Mouse (Mus musculus) forebrain, embryonic 14.5 days (tissue): ENCODE results near the gene Gm12184. TPM values are rescaled to one million over a fixed set of nuclear protein-coding genes. Genes with fewer than 3 reads are reported as not detected.

Experiments used
- ATAC-seq: fragments of 200-750 bp; cut with Nextera tagmentation; 2 replicates; pipeline ENCODE4 v1.8.0; 2017; ENCODE audit warnings: mild to moderate bottlenecking, moderate library complexity
- DNase-seq: peaks from one replicate; pipeline ENCODE4 v3.0.0-alpha.2; 2015; ENCODE audit warnings: low spot score
- H3K27ac ChIP-seq: fragments of 300-500 bp; sonication (generic); 2 replicates; pipeline ENCODE4 v1.5.1; 2014; ENCODE audit warnings: low read depth, mild to moderate bottlenecking, control low read depth, low read length, moderate library complexity
- H3K27me3 ChIP-seq: fragments of 300-500 bp; sonication (generic); replicated peaks from 2 replicates; pipeline ENCODE4 v1.6.1; 2014; ENCODE audit warnings: low read length, control low read depth, mixed read lengths; ENCODE audit not compliant: control insufficient read depth, insufficient read depth
- H3K36me3 ChIP-seq: fragments of 300-500 bp; sonication (generic); 2 replicates; pipeline ENCODE4 v1.6.1; 2014; ENCODE audit warnings: low read length, control low read depth; ENCODE audit not compliant: control insufficient read depth, insufficient read depth
- H3K4me1 ChIP-seq: fragments of 300-500 bp; sonication (generic); 2 replicates; pipeline ENCODE4 v1.6.1; 2014; ENCODE audit warnings: antibody characterized with exemption, low read length, control low read depth; ENCODE audit not compliant: control insufficient read depth, insufficient read depth
- H3K4me2 ChIP-seq: fragments of 300-500 bp; sonication (generic); 2 replicates; pipeline ENCODE4 v1.6.1; 2014; ENCODE audit warnings: mild to moderate bottlenecking, control low read depth, low read length
- H3K4me3 ChIP-seq: fragments of 300-500 bp; sonication (generic); 2 replicates; pipeline ENCODE4 v1.5.1; 2014; ENCODE audit warnings: low read depth, low read length, control low read depth
- H3K9ac ChIP-seq: fragments of 300-500 bp; sonication (generic); 2 replicates; pipeline ENCODE4 v1.6.1; 2014; ENCODE audit warnings: mild to moderate bottlenecking, low read length, control low read depth, moderate library complexity
- H3K9me3 ChIP-seq: fragments of 300-500 bp; sonication (generic); replicated peaks from 2 replicates; pipeline ENCODE4 v1.6.1; 2016; ENCODE audit warnings: low read length, control low read depth, mixed read lengths; ENCODE audit not compliant: control insufficient read depth
- WGBS: fragments of 180-500 bp; shearing (Covaris S2); extraction: QIAGEN DNeasy Blood & Tissue Kit; methylation state at CpG from one replicate; pipeline ENCODE4 v1.1.7; 2014; 5-methylcytosine and 5-hydroxymethylcytosine counted together
- polyA plus RNA-seq: library from polyadenylated mRNA; unstranded; fragments of >200 nt; fragmentation: Nextera tagmentation; extraction: Ambion mirVana; gene quantifications from 2 replicates; pipeline ENCODE4 v1.2.1, GENCODE M21; 2014

The Gm12184 gene
- polyA plus RNA-seq, 1 experiment from 2014 or later = 3.5 TPM

DNA sequence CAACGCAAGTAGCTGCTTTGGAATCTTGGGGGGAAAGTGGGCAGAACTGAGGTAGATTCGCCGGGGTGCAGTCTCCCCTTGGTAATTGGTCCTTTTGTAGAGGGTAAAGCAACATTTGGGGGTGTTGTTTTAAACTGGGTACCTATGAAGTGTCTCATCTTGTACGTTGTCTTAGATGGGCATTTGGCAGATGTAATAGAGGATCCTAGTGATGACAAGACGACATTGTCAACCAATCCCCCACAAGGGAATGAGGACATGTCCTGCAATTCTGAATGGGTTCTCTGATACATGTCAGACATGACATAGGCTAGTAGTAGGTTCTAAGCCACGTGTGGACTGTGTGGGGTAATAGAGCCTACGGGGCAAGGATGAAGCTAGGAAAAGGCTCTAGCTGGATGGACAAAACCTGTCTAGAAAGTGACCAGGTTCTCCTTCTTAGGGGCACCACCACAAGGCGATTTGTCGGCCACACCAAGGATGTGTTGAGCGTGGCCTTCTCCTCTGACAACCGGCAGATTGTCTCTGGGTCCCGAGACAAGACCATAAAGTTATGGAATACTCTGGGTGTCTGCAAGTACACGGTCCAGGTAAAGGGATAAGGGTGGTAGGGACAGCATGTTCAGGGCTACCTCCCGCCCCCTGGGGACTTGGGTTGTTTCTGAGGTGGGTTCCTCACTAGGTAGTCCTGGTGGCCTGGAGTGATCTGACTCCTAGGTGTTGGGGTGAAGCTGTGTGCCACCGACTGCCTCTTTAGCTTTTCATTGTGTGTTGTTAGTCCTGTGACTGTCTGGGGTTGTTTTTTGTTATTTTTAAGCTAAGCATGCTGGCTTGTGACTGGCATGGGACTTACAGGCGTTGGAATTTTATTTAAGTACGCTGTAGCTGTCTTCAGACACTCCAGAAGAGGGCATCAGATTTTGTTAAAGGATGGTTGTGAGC lies 24.4 kb downstream of the Gm12184 start:
- Histone ChIP-seq H3K27ac (no peak overlapping the region), H3K9ac (peak overlapping the region; percentile 95), H3K27me3 (no peaks in the 10 kb centered on the region), H3K4me3 (peak overlapping the region; percentile 58), H3K36me3 (peaks cover 60% of the 10 kb centered on the region), H3K4me2 (peak overlapping the region; percentile 90), H3K9me3 (no peaks in the 10 kb centered on the region), H3K4me1 (peaks cover 19% of the 10 kb centered on the region)
- no peak for DNase-seq
- WGBS = 80% methylated on average over 17 of the region's 17 CpGs
- no peak for ATAC-seq

DNA sequence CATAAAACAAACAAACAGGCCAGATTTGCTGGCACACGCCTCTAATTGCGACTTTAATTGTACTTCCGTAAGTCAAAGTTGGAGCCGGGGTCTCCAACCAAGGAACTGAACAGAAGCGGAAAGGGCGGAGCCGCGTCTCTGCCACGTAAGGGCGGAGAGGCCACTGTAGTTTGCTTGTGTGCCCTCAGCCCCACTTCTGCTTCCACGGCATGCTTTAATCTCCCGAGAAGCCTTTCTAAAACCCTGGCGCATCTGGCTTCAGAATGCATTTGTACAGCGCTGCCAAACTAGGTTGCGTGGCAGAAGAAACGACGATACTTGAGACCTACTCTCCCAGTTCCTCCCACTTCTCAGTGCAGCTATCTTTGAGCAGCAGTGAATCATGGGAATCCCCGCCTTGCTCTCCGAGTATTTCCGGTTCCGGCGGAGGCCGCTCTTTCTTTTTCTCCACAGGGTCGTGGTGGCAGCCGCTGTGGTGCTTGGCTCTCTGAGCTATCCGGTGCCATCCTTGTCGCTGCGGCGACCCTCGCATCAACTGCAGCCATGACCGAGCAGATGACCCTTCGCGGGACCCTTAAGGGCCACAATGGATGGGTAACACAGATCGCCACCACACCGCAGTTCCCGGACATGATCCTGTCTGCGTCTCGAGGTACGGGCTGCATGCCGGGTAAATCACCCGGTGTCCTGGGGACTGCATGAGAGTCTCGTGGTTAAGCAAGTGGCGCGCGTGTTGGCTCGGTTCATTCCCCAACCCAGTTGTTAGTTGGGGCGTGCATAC lies 26.3 kb downstream of the Gm12184 start, which contains the start of gene Rack1:
Rack1 (plus strand) TSS at position 412 of the 781 bp plus-strand sequence.
- peak within 1 kb of the TSS; percentile 95 for H3K9ac ChIP-seq
- peak within 1 kb of the TSS; percentile 90 for H3K4me2 ChIP-seq
- DNase-seq (peak; percentile 96), ATAC-seq (peak; percentile 95)
- no peaks in the 10 kb centered on the region for H3K9me3 ChIP-seq
- under 1% methylated on average over 47 of the region's 47 CpGs for WGBS
- H3K27ac ChIP-seq = peak within 1 kb of the TSS; percentile 92
- H3K4me3 ChIP-seq = peak within 1 kb of the TSS; percentile 58
- no peaks in the 10 kb centered on the region for H3K27me3 ChIP-seq
- H3K36me3 ChIP-seq = peaks cover 40% of the 10 kb centered on the region
- H3K4me1 ChIP-seq = peaks cover 19% of the 10 kb centered on the region

DNA sequence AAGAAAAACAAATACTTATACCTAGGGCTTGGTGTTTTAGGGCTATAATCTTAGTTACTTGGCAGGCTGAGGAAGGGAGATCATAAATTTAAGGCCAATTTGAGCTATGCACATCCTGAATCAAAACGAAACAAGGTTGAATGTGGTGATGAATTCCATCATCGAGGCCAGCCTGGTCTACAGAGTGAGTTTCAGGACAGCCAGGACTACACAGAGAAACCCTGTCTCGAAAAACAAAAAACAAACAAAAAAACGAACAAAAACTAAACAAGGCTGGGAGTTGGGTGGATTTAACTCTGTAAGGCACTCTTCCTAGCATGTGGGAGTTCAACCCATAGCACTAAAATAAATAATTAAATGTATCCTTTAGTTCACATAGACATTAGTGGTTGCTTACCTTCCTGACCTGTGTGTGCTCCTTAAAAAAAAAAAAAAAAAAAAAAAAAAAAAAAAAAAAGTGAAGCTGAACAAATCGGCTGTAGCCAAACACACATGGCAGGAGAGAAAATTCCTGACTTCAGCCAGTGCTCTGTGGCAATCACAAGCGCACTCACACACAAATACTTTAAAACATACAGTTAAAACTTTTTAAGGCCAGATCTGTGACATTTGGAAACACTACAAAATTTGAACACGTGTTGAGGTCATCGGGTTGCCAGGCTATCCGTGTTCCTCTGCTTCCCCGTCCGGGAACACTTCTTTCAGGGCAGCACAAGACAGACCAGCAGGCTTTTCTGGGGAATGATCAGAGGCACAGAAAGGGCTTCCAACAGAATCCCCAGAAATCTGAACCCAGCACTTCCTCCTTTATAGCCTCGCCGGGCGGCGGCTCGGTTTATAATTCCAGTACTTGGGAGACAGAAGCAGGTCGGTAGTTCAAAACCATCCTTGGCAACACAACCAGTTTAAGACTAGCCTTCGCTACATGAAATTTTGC lies 27.2 kb downstream of the Gm12184 start:
- DNase-seq = no peak

DNA sequence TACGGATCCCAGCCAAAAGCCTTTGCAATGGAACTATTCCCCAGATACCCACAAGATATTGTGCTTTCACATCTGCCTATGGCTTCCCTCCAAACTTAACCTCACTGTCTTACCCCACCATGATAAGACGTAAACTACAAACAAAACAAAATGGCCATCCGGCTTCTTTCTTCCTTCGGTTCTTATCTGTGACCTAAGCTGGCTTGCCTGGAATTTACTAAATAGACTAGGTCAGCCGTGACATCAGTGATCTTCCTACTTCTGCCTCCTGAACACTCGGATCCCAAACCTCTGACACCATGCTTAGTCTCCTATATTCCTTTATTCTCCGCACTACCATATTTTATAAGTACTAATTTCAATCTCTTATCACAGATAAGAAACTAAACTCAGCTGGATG lies 28.1 kb downstream of the Gm12184 start:
- H3K9ac ChIP-seq = no peak overlapping the region
- H3K36me3 ChIP-seq = peaks cover 22% of the 10 kb centered on the region
- H3K9me3 ChIP-seq = no peaks in the 10 kb centered on the region
- peak overlapping the region; percentile 90; the same call in 1 of the 2 replicates for H3K4me2 ChIP-seq
- no peak for ATAC-seq
- WGBS = 86% methylated on average over 7 of the region's 7 CpGs
- no peak for DNase-seq
- H3K27me3 ChIP-seq = no peaks in the 10 kb centered on the region
- H3K27ac ChIP-seq = no peak overlapping the region
- H3K4me1 ChIP-seq = peaks cover 19% of the 10 kb centered on the region
- no peak overlapping the region for H3K4me3 ChIP-seq

More for the DNA sequence above, 27.2 kb downstream of the Gm12184 start:
- Histone ChIP-seq H3K4me2 (peak overlapping the region; percentile 90), H3K9ac (peak overlapping the region; percentile 95), H3K27me3 (no peaks in the 10 kb centered on the region), H3K27ac (peak overlapping the region; percentile 92), H3K36me3 (peaks cover 32% of the 10 kb centered on the region), H3K4me1 (peaks cover 19% of the 10 kb centered on the region), H3K4me3 (peak overlapping the region; percentile 58), H3K9me3 (no peaks in the 10 kb centered on the region)
- WGBS = 13% methylated on average over 18 of the region's 18 CpGs
- ATAC-seq = no peak; the same call in 1 of the 2 replicates

DNA sequence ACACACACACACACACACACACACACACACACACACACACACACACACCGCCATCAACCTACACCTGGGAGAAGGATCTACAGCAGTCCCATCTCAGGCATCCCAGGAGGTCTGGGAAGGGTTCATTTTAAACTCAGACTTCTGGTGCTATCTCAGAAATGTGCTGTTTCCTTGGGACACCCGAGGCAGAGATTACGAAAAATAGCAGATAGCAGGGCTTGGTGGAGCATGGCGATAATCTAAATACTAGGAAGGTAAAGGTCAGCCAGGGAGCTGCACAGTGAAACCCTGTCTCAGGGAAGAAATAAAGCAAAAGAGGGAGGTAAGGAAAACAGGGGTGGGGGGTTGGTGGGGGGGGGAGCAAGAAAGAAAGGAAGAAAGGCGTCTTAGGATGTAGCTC lies 29.2 kb downstream of the Gm12184 start:
- DNase-seq (no peak), ATAC-seq (no peak)
- Histone ChIP-seq H3K27ac (no peak overlapping the region), H3K9me3 (no peaks in the 10 kb centered on the region), H3K36me3 (peaks cover 12% of the 10 kb centered on the region), H3K9ac (no peak overlapping the region), H3K4me3 (no peak overlapping the region), H3K27me3 (no peaks in the 10 kb centered on the region), H3K4me2 (no peak overlapping the region), H3K4me1 (peaks cover 19% of the 10 kb centered on the region)
- WGBS = 89% methylated on average over 5 of the region's 5 CpGs

DNA sequence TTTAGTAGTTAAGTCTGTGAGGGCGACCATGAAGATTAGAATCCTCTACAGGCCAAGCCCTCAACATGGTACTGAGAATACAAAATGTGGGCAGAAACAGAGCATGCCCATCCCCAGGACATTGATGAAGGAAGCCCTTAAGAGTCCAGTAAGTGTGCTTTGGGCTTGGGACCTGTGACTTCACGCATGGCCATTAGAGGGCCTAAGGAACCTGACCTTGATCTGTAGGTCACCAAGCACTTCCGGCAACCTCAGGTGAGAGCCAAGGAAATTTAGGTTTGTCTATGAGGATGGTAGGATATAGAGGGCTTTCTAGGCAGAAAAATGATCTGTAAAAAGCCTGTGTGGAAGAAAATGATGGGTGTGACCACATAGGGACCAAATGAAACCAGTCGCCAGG lies 30.2 kb downstream of the Gm12184 start:
- no peaks in the 10 kb centered on the region for H3K9me3 ChIP-seq
- no peak overlapping the region for H3K4me2 ChIP-seq
- DNase-seq (no peak), ATAC-seq (no peak)
- no peaks in the 10 kb centered on the region for H3K27me3 ChIP-seq
- H3K4me3 ChIP-seq = no peak overlapping the region
- H3K9ac ChIP-seq = no peak overlapping the region
- H3K4me1 ChIP-seq = peaks cover 11% of the 10 kb centered on the region
- 84% methylated on average over 4 of the region's 4 CpGs for WGBS
- H3K27ac ChIP-seq = no peak overlapping the region
- 0 out of 2 replicates have a peak, but pooled peaks cover 2% of the 10 kb centered on the region for H3K36me3 ChIP-seq

DNA sequence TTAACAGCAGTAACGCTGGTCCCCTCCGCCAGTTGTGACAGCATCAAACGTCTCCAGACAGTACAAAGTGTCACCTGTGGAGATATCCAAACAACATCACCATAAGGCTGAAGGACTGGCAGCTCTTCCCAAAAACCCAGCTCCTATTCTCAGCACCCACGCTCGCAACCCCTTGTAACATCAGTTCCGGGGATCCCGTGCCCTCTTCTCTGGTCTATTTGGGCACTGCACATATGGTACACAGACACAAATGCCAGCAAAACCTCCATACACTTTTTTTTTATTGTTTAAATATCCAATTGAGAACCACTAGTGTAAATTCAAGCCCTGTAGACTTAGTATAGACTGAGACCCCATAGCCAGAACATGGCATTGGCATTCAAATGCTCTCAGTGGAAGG lies 31.2 kb downstream of the Gm12184 start:
- Histone ChIP-seq H3K9ac (no peak overlapping the region), H3K9me3 (no peaks in the 10 kb centered on the region), H3K4me1 (peaks cover 10% of the 10 kb centered on the region), H3K27ac (no peak overlapping the region), H3K4me2 (no peak overlapping the region), H3K4me3 (no peak overlapping the region), H3K36me3 (no peaks in the 10 kb centered on the region), H3K27me3 (no peaks in the 10 kb centered on the region)
- ATAC-seq = no peak
- 92% methylated on average over 7 of the region's 7 CpGs for WGBS
- DNase-seq = no peak

DNA sequence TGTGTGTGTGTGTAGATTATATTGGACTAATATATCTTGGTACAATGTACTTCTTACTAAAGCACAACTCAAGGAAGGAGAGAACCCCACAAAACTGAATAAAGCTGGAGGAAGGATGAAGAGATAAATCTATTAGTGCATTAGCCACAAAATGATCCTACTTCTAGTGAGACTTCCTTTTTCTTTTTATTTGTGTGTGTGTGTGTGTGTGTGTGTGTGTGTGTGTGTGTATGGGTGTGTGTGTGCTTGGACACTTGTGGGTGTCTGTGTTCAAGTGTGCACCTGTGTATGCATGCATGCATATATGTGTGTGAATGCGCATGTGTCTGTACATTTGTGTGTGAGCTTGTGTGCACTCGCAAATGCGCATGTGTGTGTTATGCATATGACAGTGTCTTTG lies 33.3 kb downstream of the Gm12184 start:
- no peak for ATAC-seq
- Histone ChIP-seq H3K36me3 (no peaks in the 10 kb centered on the region), H3K4me2 (no peak overlapping the region), H3K27ac (no peak overlapping the region), H3K4me1 (peaks cover 3% of the 10 kb centered on the region; the same call in 1 of the 2 replicates), H3K9me3 (no peaks in the 10 kb centered on the region), H3K4me3 (no peak overlapping the region), H3K27me3 (no peaks in the 10 kb centered on the region), H3K9ac (no peak overlapping the region)
- 98% methylated on average over 3 of the region's 3 CpGs for WGBS
- DNase-seq = no peak
